Mouse (Mus musculus): Measurements from ENCODE around the gene Hormad1. TPM values are rescaled to one million over a fixed set of nuclear protein-coding genes. Genes with fewer than 3 reads are reported as not detected.

Gene Hormad1
- polyA plus RNA-seq, 1 experiment, result not detected

- 85% methylated on average over 6 of the region's 6 CpGs for WGBS
- no peak overlapping the region for H3K4me3 ChIP-seq (replicated peaks; ENCODE audit: control insufficient read depth, low read depth, low read length)
- peak overlapping the region; percentile 53 for H3K27ac ChIP-seq (ENCODE audit: control insufficient read depth, insufficient read depth, low read depth, low read length, poor library complexity)
- no peak for TF ChIP-seq POLR2A (IDR thresholded peaks at IDR 0.05; ENCODE audit: borderline replicate concordance, control insufficient read depth, low read depth, low read length)
- H3K4me1 ChIP-seq (ENCODE audit: control insufficient read depth, insufficient read depth, low read length), result no peaks in the 10 kb centered on the region; the same call in 1 of the 2 replicates
Observed at GRCm38 (mm10) chr3:95631304-95631703, 71.8 kb downstream of the Hormad1 start.

GRCm38 (mm10) chr3:95632648-95633588 is 73.4 kb downstream of the Hormad1 start:
- Histone ChIP-seq H3K27ac (ENCODE audit: control insufficient read depth, insufficient read depth, low read depth, low read length, poor library complexity) (peak overlapping the region; percentile 9; the same call in 1 of the 2 replicates), H3K4me3 (replicated peaks; ENCODE audit: control insufficient read depth, low read depth, low read length) (no peak overlapping the region), H3K4me1 (ENCODE audit: control insufficient read depth, insufficient read depth, low read length) (no peaks in the 10 kb centered on the region; the same call in 1 of the 2 replicates)
- WGBS, result 74% methylated on average over 12 of the region's 12 CpGs
- TF ChIP-seq CTCF (IDR thresholded peaks at IDR 0.05; ENCODE audit: control insufficient read depth, insufficient read depth, low read length) (peak; percentile 30; the same call in 1 of the 2 replicates), POLR2A (IDR thresholded peaks at IDR 0.05; ENCODE audit: borderline replicate concordance, control insufficient read depth, low read depth, low read length) (no peak)

GRCm38 (mm10) chr3:95635636-95636035 is 76.2 kb downstream of the Hormad1 start:
- 78% methylated on average over 4 of the region's 4 CpGs for WGBS
- Histone ChIP-seq H3K4me1 (ENCODE audit: control insufficient read depth, insufficient read depth, low read length) (no peaks in the 10 kb centered on the region; the same call in 1 of the 2 replicates), H3K4me3 (replicated peaks; ENCODE audit: control insufficient read depth, low read depth, low read length) (no peak overlapping the region), H3K27ac (ENCODE audit: control insufficient read depth, insufficient read depth, low read depth, low read length, poor library complexity) (no peak overlapping the region)
- TF ChIP-seq CTCF (IDR thresholded peaks at IDR 0.05; ENCODE audit: control insufficient read depth, insufficient read depth, low read length) (no peak), POLR2A (IDR thresholded peaks at IDR 0.05; ENCODE audit: borderline replicate concordance, control insufficient read depth, low read depth, low read length) (no peak)

- no peak overlapping the region for H3K4me3 ChIP-seq (replicated peaks; ENCODE audit: control insufficient read depth, low read depth, low read length)
- no peaks in the 10 kb centered on the region; the same call in 1 of the 2 replicates for H3K4me1 ChIP-seq (ENCODE audit: control insufficient read depth, insufficient read depth, low read length)
- TF ChIP-seq POLR2A (IDR thresholded peaks at IDR 0.05; ENCODE audit: borderline replicate concordance, control insufficient read depth, low read depth, low read length) (no peak), CTCF (IDR thresholded peaks at IDR 0.05; ENCODE audit: control insufficient read depth, insufficient read depth, low read length) (no peak)
- WGBS, result 80% methylated on average over 4 of the region's 4 CpGs
- no peak overlapping the region for H3K27ac ChIP-seq (ENCODE audit: control insufficient read depth, insufficient read depth, low read depth, low read length, poor library complexity)
Observed at GRCm38 (mm10) chr3:95636072-95636471, 76.6 kb downstream of the Hormad1 start.

Other genes with a start within 250 kb of the Hormad1 start
- gene Cers2, start 244.9 kb upstream of the Hormad1 start, polyA plus RNA-seq (2011; ENCODE audit: insufficient read depth, insufficient read length, low replicate concordance, missing spikeins), result 70.3 and 159 TPM in 2 replicates
- gene Setdb1, start 202.5 kb upstream of the Hormad1 start, polyA plus RNA-seq (2011; ENCODE audit: insufficient read depth, insufficient read length, low replicate concordance, missing spikeins), result 13.9 and 27.0 TPM in 2 replicates
- gene 4930558C23Rik, start 156.8 kb upstream of the Hormad1 start, polyA plus RNA-seq (2011; ENCODE audit: insufficient read depth, insufficient read length, low replicate concordance, missing spikeins), result not detected in 2 replicates
- 15.5 and 18.3 TPM in 2 replicates for gene Arnt, start 125.3 kb upstream of the Hormad1 start, polyA plus RNA-seq (2011; ENCODE audit: insufficient read depth, insufficient read length, low replicate concordance, missing spikeins)
- gene Ctsk, start 60.4 kb upstream of the Hormad1 start, polyA plus RNA-seq (2011; ENCODE audit: insufficient read depth, insufficient read length, low replicate concordance, missing spikeins), result 3.2 and 4.0 TPM in 2 replicates
- gene Ctss, start 32.9 kb upstream of the Hormad1 start, polyA plus RNA-seq (2011; ENCODE audit: insufficient read depth, insufficient read length, low replicate concordance, missing spikeins), result 19.5 and 42.3 TPM in 2 replicates
- gene Golph3l, start 29.3 kb downstream of the Hormad1 start, polyA plus RNA-seq (2011; ENCODE audit: insufficient read depth, insufficient read length, low replicate concordance, missing spikeins), result 11.8 and 20.7 TPM in 2 replicates
- gene Ensa, start 65.3 kb downstream of the Hormad1 start, polyA plus RNA-seq (2011; ENCODE audit: insufficient read depth, insufficient read length, low replicate concordance, missing spikeins), result 29.3 and 36.2 TPM in 2 replicates
- gene Mcl1, start 99.1 kb downstream of the Hormad1 start, polyA plus RNA-seq (2011; ENCODE audit: insufficient read depth, insufficient read length, low replicate concordance, missing spikeins), result 88.8 and 134 TPM in 2 replicates
- gene Adamtsl4, start 128.2 kb downstream of the Hormad1 start, polyA plus RNA-seq (2011; ENCODE audit: insufficient read depth, insufficient read length, low replicate concordance, missing spikeins), result 1.9 and 2.7 TPM in 2 replicates
- gene Ecm1, start 179.9 kb downstream of the Hormad1 start, polyA plus RNA-seq (2011; ENCODE audit: insufficient read depth, insufficient read length, low replicate concordance, missing spikeins), result 26.4 and 38.2 TPM in 2 replicates
- gene Tars2, start 200.5 kb downstream of the Hormad1 start, polyA plus RNA-seq (2011; ENCODE audit: insufficient read depth, insufficient read length, low replicate concordance, missing spikeins), result 28.7 and 65.2 TPM in 2 replicates